Mouse (Mus musculus): ENCODE measurements around the gene Slc25a38. TPM values are rescaled to one million over a fixed set of nuclear protein-coding genes. Genes with fewer than 3 reads are reported as not detected.

Gene Slc25a38
- polyA plus RNA-seq, 1 experiment from 2014 or later = 16.3 TPM

GRCm38 (mm10) chr9:120158047-120158446 is 47.9 kb downstream of the Slc25a38 start:
- H3K36me3 ChIP-seq (ENCODE audit: control insufficient read depth, insufficient read depth, low read length) = no peaks in the 10 kb centered on the region
- H3K4me1 ChIP-seq (replicated peaks; ENCODE audit: control insufficient read depth, insufficient read depth) = no peaks in the 10 kb centered on the region
- TF ChIP-seq EP300 (optimal IDR thresholded peaks at IDR 0.05) (no peak), CTCF (IDR thresholded peaks at IDR 0.05; ENCODE audit: low read depth) (no peak)
- H3K27ac ChIP-seq (replicated peaks) = no peak overlapping the region
- no peaks in the 10 kb centered on the region for H3K27me3 ChIP-seq (ENCODE audit: control insufficient read depth, insufficient read depth, low read length)
- no peaks in the 10 kb centered on the region for H3K9me3 ChIP-seq (ENCODE audit: control insufficient read depth, low read length)
- no peak overlapping the region for H3K9ac ChIP-seq (ENCODE audit: low read length)
- WGBS = 21% methylated on average over 4 of the region's 4 CpGs
- ATAC-seq (ENCODE audit: low FRiP score, low TSS enrichment) (peak; percentile 88), DNase-seq (ENCODE audit: low spot score) (peak; percentile 56)
- no peak overlapping the region for H3K4me3 ChIP-seq (ENCODE audit: low read depth, low read length)
- no peak overlapping the region for H3K4me2 ChIP-seq (replicated peaks; ENCODE audit: low read depth)

- H3K36me3 ChIP-seq (ENCODE audit: control insufficient read depth, insufficient read depth, low read length) = no peaks in the 10 kb centered on the region
- no peaks in the 10 kb centered on the region for H3K9me3 ChIP-seq (ENCODE audit: control insufficient read depth, low read length)
- no peak for ATAC-seq (ENCODE audit: low FRiP score, low TSS enrichment)
- TF ChIP-seq EP300 (optimal IDR thresholded peaks at IDR 0.05) (no peak), CTCF (IDR thresholded peaks at IDR 0.05; ENCODE audit: low read depth) (no peak)
- no peak overlapping the region for H3K4me3 ChIP-seq (ENCODE audit: low read depth, low read length)
- no peak overlapping the region for H3K4me2 ChIP-seq (replicated peaks; ENCODE audit: low read depth)
- WGBS = 87% methylated on average over 16 of the region's 16 CpGs
- H3K4me1 ChIP-seq (replicated peaks; ENCODE audit: control insufficient read depth, insufficient read depth) = no peaks in the 10 kb centered on the region
- H3K27ac ChIP-seq (replicated peaks) = no peak overlapping the region
- DNase-seq (ENCODE audit: low spot score) = no peak
- no peaks in the 10 kb centered on the region for H3K27me3 ChIP-seq (ENCODE audit: control insufficient read depth, insufficient read depth, low read length)
- H3K9ac ChIP-seq (ENCODE audit: low read length) = no peak overlapping the region
Observed at GRCm38 (mm10) chr9:120163862-120164261, 53.7 kb downstream of the Slc25a38 start.

- H3K9me3 ChIP-seq (ENCODE audit: control insufficient read depth, low read length) = no peaks in the 10 kb centered on the region
- no peak overlapping the region for H3K4me2 ChIP-seq (replicated peaks; ENCODE audit: low read depth)
- no peaks in the 10 kb centered on the region for H3K4me1 ChIP-seq (replicated peaks; ENCODE audit: control insufficient read depth, insufficient read depth)
- DNase-seq (ENCODE audit: low spot score) (no peak), ATAC-seq (ENCODE audit: low FRiP score, low TSS enrichment) (no peak)
- H3K4me3 ChIP-seq (ENCODE audit: low read depth, low read length) = no peak overlapping the region
- no peak overlapping the region for H3K27ac ChIP-seq (replicated peaks)
- TF ChIP-seq EP300 (optimal IDR thresholded peaks at IDR 0.05) = no peak
- no peak for TF ChIP-seq CTCF (IDR thresholded peaks at IDR 0.05; ENCODE audit: low read depth)
- H3K9ac ChIP-seq (ENCODE audit: low read length) = no peak overlapping the region
- H3K27me3 ChIP-seq (ENCODE audit: control insufficient read depth, insufficient read depth, low read length) = no peaks in the 10 kb centered on the region
- no peaks in the 10 kb centered on the region for H3K36me3 ChIP-seq (ENCODE audit: control insufficient read depth, insufficient read depth, low read length)
- WGBS = 60% methylated on average over 11 of the region's 11 CpGs
Observed at GRCm38 (mm10) chr9:120167826-120168225, 57.7 kb downstream of the Slc25a38 start.

- ATAC-seq (ENCODE audit: low FRiP score, low TSS enrichment) (peak; percentile 61; the same call in 1 of the 2 replicates), DNase-seq (ENCODE audit: low spot score) (peak; percentile 72)
- WGBS = 32% methylated on average over 5 of the region's 5 CpGs
- Histone ChIP-seq H3K27me3 (ENCODE audit: control insufficient read depth, insufficient read depth, low read length) (no peaks in the 10 kb centered on the region), H3K9ac (ENCODE audit: low read length) (no peak overlapping the region), H3K4me2 (replicated peaks; ENCODE audit: low read depth) (no peak overlapping the region), H3K9me3 (ENCODE audit: control insufficient read depth, low read length) (no peaks in the 10 kb centered on the region), H3K27ac (replicated peaks) (no peak overlapping the region), H3K4me3 (ENCODE audit: low read depth, low read length) (no peak overlapping the region), H3K4me1 (replicated peaks; ENCODE audit: control insufficient read depth, insufficient read depth) (no peaks in the 10 kb centered on the region), H3K36me3 (ENCODE audit: control insufficient read depth, insufficient read depth, low read length) (no peaks in the 10 kb centered on the region)
- TF ChIP-seq CTCF (IDR thresholded peaks at IDR 0.05; ENCODE audit: low read depth) (peak; percentile 84), EP300 (optimal IDR thresholded peaks at IDR 0.05) (no peak)
Observed at GRCm38 (mm10) chr9:120171295-120171694, 61.1 kb downstream of the Slc25a38 start.

Other genes with a start within 250 kb of the Slc25a38 start
- 16.2 and 17.2 TPM in 2 replicates for gene Wdr48, start 215.5 kb upstream of the Slc25a38 start, polyA plus RNA-seq (2015; fragmentation: Nextera tagmentation; extraction: Ambion mirVana)
- 17.8 and 18.8 TPM in 2 replicates for gene Gorasp1, start 172.8 kb upstream of the Slc25a38 start, polyA plus RNA-seq (2015; fragmentation: Nextera tagmentation; extraction: Ambion mirVana)
- 0.04 TPM in 2 replicates for gene Ttc21a, start 172.8 kb upstream of the Slc25a38 start, polyA plus RNA-seq (2015; fragmentation: Nextera tagmentation; extraction: Ambion mirVana)
- 5.5 and 5.6 TPM in 2 replicates for gene Csrnp1, start 125.7 kb upstream of the Slc25a38 start, polyA plus RNA-seq (2015; fragmentation: Nextera tagmentation; extraction: Ambion mirVana)
- gene Xirp1, start 86.8 kb upstream of the Slc25a38 start, polyA plus RNA-seq (2015; fragmentation: Nextera tagmentation; extraction: Ambion mirVana) = 0.05 and 0.11 TPM in 2 replicates
- gene Cx3cr1, start 40.5 kb upstream of the Slc25a38 start, polyA plus RNA-seq (2015; fragmentation: Nextera tagmentation; extraction: Ambion mirVana) = 8.6 and 9.5 TPM in 2 replicates
- gene Ccr8, start 18.3 kb upstream of the Slc25a38 start, polyA plus RNA-seq (2015; fragmentation: Nextera tagmentation; extraction: Ambion mirVana) = 0.07 and 0.13 TPM in 2 replicates
- 941 and 957 TPM in 2 replicates for gene Rpsa, start 17.3 kb downstream of the Slc25a38 start, polyA plus RNA-seq (2015; fragmentation: Nextera tagmentation; extraction: Ambion mirVana)
- gene Mobp, start 39.3 kb downstream of the Slc25a38 start, polyA plus RNA-seq (2015; fragmentation: Nextera tagmentation; extraction: Ambion mirVana) = 0.32 and 0.51 TPM in 2 replicates
- gene Myrip, start 191.1 kb downstream of the Slc25a38 start, polyA plus RNA-seq (2015; fragmentation: Nextera tagmentation; extraction: Ambion mirVana) = 0.38 and 0.42 TPM in 2 replicates

All from stomach, postnatal 0 days (tissue).